Mouse (Mus musculus) activated CD4-positive, CD25-positive, alpha-beta regulatory T cell, adult 4 months (primary cell): ENCODE results near the gene Fbxw11. TPM values are rescaled to one million over a fixed set of nuclear protein-coding genes. Genes with fewer than 3 reads are reported as not detected.
A peak's percentile ranks its signal among the peaks of the same experiment; 100 is the strongest.
"Not testable (repeated sequence)": the region's sequence is repeated elsewhere in the genome, so short reads cannot be mapped to it uniquely, and the experiment has no call there.

Experiments
- ATAC-seq: one replicate; pipeline ENCODE4 v1.8.0; 2017
- polyA plus RNA-seq, 2 experiments: library from polyadenylated mRNA; unstranded; fragments of 100-300 nt; shearing (Covaris generic); gene quantifications; one replicate each; pipeline ENCODE4 v1.2.1; 2017

Gene Fbxw11
- polyA plus RNA-seq, 2 experiments from 2014 or later = 21.3 TPM

DNA sequence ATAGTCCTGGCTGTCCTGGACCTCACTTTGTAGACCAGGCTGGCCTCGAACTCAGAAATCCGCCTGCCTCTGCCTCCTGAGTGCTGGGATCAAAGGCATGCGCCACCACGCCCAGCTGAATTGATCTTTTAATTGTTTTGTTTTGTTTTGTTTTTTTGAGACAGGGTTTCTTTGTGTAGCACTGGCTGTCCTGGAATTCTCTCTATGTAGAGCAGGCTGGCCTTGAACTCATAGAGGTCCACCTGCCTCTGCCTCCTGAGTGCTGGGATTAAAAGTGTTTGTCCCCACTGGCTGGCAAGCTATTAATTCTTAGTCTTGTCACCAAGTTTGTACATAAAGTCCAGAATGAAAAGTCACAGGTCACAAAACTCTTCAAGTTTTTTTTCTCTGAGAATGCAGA is 36.6 kb downstream of the Fbxw11 start:
- ATAC-seq = not testable (repeated sequence)

DNA sequence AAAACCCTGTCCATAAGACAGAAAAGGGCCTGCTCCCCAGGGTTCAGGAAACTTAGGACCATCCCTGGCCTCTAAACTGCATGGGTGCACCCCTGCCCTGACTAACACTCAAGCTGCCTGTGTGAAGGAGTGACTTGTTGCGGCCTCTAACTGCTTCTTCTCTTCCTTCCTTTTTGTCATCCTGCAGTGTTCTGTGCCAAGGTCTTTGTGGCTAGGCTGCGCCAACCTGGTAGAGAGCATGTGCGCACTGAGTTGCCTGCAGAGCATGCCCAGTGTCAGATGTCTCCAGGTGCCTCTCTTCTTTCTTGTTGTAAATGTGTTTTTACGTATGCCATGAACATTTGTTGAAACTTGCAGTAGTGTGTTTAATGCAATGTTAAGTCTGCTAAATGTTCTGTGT is 37.5 kb downstream of the Fbxw11 start:
- ATAC-seq = no peak

DNA sequence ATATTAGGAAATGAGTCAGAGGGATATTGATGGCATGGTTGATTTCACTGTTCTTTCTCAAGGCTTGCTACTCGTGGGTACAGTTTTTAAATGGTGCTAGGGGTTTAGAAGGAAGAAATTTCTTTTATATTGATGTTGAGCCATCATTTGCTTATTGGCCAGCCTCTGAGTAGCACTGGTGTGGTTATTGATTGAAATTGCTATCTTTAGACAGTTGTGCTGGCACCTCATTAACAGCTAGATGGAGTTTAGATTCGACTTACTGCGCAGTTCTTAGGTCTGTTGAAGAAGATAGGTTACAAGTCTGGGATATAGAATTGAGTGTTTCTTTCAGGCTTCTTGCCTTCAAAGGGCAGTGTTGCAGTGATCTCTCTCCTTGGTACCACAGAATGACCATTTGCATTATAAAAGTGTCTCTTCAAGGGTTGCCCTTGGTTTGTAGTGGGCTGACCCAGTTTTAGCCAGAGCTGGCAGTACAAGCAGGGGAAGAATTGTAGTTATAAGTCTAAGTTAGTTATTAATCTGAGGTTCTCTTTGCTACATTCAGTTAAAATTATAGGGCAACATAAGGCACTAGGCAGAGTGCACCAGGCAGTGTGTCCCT is 38.8 kb downstream of the Fbxw11 start:
- ATAC-seq = no peak

DNA sequence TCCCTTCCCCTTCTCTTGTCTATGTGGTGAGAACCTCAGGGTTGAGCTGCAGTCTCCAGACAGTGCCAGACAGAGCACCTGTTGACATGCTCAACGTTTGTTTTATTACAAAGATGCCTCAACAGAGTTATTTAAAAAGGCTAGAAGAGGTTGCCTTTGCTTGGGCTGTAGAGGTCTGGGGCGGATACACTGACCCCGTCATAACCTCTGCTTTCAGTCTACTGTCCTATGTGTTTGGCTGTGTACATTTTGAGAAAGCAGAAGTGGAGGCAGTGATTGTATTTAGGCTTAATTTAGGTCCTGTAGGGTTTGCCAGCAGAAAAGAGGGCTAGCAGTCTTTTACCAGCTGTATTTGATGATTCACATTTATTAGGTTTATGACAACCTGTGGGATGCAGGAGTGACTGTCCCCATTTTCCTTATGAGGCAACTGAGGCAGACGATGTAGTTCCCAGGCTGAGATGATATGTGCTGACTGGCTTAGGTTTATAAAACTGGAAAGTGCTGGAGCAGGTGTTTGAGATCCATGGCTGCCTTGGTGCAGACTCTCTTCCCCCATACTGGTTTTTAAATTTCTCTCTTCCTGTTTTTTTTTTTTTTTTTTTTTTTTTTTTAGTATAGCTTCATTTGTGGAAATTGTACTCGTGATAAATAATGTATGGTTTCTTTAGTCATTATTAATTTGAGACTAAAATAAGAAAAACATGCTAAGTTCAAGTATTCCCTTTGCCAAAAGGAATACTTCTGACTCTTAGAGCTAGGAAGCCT is 40.0 kb downstream of the Fbxw11 start:
- ATAC-seq = no peak

DNA sequence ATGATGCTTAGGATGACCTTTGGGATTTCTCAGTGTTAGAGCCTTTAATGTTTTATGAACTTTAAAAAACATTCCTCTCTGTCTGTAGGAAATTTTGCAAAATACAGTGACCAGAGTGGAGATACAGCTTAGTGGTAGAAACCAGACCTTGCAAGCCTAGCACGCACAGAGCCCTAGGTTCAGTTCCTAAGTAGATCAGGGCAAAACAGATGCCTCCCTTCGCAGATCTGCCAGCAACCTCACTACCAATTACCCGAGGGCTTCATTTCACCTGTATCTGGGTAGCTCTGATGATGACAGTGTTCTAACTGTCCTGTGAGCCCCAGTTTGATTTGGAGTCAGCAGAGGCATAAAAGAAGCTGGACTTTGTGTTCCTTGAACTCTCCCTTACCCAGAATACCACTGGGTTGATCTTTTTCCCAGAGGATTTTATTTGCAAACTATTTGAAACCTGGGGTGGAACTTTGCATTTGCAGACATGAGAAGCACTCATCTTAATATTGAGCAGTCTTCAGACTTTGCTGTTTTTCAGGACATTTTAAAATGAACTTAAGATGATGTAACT is 42.2 kb downstream of the Fbxw11 start:
- no peak for ATAC-seq

GRCm38 (mm10) chr11:32688245-32688855 is 45.8 kb downstream of the Fbxw11 start:
- ATAC-seq = no peak

GRCm38 (mm10) chr11:32689510-32689909 is 47.0 kb downstream of the Fbxw11 start:
- ATAC-seq = no peak

DNA sequence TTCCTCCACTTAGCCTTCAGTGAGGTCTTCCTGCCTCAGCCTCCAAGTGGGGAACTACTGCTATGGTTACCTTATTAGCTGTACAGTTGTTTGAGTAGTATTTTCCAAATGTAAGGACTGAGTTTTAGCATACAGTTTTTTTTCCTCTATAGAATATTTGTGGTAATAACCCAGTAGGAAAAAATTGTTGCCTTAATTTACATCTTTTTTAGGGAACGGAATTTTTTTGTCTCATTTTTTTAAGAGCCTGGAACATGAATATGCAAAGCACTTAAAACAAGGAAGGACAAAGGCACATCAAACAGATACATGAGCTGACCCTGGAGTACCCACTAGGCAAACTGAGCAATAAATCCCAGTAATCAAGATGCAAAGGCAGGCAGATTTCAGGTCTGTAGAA is 50.3 kb downstream of the Fbxw11 start:
- no peak for ATAC-seq

DNA sequence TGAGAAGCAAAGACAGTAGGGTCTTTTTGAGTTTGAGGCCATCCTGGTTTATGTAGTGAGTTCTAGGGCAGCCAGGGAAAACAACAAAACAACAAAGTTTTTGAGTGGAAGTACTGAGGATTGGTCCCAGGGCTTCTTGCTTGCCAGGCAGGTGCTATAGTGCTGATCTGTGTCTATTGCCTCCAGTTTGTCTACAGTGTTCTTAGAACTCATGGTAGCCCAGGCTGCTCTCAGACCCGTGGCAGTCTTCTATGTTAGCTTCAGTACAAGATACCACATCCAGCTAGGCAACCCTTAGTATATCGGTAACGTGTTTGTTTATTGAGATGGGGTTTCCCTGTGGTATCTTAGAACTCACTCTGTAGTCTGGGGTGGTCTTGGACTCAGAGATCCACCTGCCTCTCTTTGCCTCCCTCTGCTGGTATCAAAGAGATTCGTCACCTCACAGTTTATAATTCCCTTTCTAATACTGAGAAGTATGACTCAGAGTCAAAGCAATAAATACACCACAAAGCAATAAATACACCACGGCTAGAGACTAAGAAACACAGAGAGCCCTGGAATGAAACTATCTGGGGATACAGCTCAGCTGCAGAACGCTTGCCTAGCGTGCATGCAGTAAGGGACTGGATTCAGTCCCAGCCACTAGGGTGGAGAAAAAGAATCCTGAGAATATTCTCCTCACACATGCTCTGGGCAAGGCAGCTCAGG is 51.1 kb downstream of the Fbxw11 start:
- ATAC-seq = peak; percentile 53

DNA sequence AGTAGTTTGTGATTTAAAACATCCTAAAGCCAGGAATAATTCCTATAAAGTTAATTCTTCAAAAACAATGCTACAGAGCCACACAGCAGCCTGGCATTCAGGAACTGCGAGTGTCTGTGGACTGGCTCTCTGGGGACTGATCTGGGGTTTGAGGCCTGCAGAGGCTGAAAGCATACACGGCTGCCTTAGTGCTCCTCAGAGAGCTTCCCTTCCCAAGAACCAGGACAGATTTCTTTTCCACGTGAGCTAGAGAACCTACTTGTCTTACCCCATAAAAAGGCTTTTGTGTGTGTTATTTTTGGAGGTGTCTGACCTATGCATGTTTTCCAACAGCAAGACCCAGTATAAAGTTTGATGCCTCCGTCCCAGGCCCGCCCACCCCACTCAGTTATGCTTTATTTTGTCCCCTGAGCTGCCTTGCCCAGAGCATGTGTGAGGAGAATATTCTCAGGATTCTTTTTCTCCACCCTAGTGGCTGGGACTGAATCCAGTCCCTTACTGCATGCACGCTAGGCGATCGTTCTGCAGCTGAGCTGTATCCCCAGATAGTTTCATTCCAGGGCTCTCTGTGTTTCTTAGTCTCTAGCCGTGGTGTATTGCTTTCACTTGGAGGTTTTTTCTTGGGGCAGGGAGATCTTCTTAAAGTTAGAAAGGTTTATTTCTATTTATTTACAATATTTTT is 51.9 kb downstream of the Fbxw11 start:
- ATAC-seq = not testable (repeated sequence)

GRCm38 (mm10) chr11:32696446-32697090 is 54.0 kb downstream of the Fbxw11 start:
- ATAC-seq = no peak

- peak; percentile 32 for ATAC-seq
Observed at GRCm38 (mm10) chr11:32697695-32698094, 55.2 kb downstream of the Fbxw11 start.

DNA sequence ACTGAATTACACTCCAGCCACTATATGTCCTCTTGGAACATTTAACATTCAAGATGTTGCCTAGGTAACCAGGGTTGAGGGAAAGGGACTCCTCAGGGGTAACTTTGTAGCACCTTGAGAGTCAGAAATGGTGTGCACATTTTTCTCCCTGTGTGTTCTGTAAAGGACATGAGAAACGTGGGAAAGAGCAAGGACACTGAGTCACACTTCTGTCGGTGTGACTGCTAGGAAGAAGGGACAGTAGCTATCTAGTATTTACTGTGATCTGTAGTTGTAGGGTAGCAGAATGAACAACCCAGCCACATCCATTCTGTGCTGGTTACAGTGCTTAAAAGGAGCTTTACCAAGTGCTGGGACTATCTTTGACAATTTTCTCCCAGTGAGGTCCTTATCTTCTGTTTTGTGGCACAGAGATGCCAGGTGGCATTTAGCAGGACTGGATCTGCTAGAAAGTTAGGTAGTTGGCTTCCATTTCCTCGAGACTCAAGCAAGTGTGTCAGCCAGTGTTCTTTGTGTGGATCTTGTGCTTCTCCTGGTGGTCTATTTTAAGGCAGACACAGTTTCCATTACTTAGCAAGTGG is 57.5 kb downstream of the Fbxw11 start:
- no peak for ATAC-seq

- ATAC-seq = no peak
Observed at GRCm38 (mm10) chr11:32701566-32701965, 59.0 kb downstream of the Fbxw11 start.

DNA sequence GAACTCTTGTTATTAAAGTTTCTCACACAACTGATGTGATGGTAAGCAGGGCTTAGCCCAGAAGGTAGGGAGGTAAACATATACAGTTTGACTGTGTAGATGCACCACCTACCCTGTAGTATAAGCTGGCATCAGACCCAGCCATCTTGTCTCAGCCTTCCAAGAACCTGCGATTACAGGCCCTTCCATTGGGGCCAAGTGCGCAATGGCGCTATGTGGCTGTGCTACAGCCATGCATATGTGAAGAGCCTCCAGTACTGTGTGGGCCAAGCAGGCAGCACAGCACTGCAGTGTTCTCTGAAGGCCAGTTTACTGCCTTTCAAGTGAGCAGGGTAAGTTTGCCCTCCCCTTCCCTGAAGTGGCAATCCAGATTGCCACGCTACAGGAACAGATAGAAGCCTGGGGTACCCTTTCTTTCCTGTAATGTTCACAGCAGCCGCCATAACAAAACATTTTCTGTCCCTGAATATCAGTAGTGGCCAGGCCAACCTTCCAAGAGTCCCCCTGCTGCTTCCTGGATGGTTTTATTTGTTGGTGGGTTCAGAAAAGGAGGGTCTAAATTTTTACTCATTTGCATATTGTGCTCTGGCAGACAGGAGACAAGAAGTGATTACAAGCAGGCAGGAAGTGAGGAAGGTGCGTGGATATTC is 61.8 kb downstream of the Fbxw11 start:
- no peak for ATAC-seq

DNA sequence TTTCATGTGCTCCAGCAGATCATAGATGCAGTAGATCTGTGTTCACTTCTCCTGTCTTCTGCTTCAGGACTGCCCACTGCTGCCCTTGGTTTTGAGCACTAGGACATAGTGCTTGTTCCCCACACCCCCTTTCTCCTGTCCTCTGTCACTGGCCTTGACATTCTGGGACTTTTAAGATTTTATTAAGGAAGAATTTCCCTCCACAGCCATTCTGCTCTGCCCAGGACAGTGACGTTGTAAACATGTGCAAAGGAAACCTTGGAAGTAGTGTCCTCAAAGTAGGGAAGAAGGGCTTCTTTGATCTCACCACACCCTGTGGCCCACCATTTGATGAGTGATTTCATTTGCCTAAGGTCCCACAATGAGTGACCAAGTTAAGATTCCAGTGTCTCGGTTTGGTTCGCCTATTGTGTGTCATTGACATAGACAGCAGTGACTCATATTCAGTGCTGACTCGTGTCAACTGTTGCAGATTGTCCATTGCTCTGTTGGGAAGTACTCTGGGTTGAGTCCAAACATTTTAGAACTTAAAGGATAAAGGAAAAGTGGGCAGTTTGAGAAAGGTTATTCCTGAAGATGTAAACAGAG is 64.0 kb downstream of the Fbxw11 start:
- no peak for ATAC-seq

- ATAC-seq = no peak
Observed at GRCm38 (mm10) chr11:32707481-32707880, 65.0 kb downstream of the Fbxw11 start.

- no peak for ATAC-seq
Observed at GRCm38 (mm10) chr11:32708739-32709501, 66.4 kb downstream of the Fbxw11 start.

DNA sequence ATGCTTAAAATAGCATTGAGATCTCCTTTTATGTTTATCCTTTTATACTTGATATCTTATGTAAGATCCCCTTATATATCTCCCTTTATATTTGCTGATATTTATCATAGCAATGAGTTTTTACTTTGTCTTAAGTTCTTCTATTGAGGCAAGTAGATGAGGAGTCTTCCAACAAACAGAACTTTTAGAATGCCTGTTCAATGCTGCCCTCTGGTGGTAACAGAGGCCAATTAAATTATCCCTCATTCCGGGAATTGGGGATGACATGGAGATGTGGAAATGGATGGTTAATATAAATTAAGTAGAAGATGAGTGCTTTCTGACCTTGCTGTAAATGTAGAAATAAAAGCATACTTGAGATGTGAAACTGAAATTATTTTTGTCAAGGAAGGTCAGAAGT is 67.0 kb downstream of the Fbxw11 start:
- no peak for ATAC-seq

DNA sequence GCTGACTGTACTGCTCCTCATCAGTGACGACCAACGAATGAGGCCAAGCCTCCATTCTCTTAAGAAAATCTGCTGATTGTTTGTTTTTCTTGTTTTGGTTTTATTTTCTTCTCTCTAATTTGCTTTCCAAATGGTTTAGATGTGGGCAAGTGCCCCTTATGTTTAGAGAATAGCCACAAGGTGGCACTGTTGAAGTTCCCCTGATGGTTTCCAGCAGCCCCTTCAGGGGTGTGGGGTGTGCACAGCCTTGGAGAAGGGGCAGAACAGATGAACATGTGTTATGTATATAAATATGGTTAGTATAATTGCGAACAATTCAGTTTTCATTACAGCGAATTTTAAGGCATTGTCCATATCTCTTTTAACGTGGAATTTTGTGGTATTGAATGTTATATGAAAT is 71.7 kb downstream of the Fbxw11 start:
- no peak for ATAC-seq
